Mouse (Mus musculus) myocyte (in vitro differentiated cells): ENCODE data around the gene Lyg1. TPM values are rescaled to one million over a fixed set of nuclear protein-coding genes. Genes with fewer than 3 reads are reported as not detected.

ENCODE experiments used
- H3K27me3 ChIP-seq: one replicate; pipeline ENCODE4 v1.6.1; 2011; ENCODE audit not compliant: control insufficient read depth, insufficient read depth, insufficient read length
- H3K36me3 ChIP-seq: one replicate; pipeline ENCODE4 v1.6.1; 2011; ENCODE audit not compliant: control insufficient read depth, insufficient read depth
- H3K4me2 ChIP-seq: one replicate; pipeline ENCODE4 v1.6.1; 2011; ENCODE audit warnings: low read depth, control low read depth
- H3K4me3 ChIP-seq: one replicate; pipeline ENCODE4 v1.5.1; 2011; ENCODE audit warnings: mild to moderate bottlenecking, control low read depth, moderate library complexity
- H3K79me2 ChIP-seq: one replicate; pipeline ENCODE4 v1.6.1; 2011; ENCODE audit not compliant: control insufficient read depth, insufficient read depth
- H3ac ChIP-seq: one replicate; pipeline ENCODE4 v1.6.1; 2011; ENCODE audit not compliant: control insufficient read depth, insufficient read length
- CEBPB ChIP-seq: IDR thresholded peaks from 2 replicates; pipeline ENCODE4 v1.6.1; 2011; ENCODE audit warnings: mild to moderate bottlenecking, moderate library complexity; ENCODE audit not compliant: poor library complexity, insufficient read depth, severe bottlenecking
- E2F4 ChIP-seq: IDR thresholded peaks from one replicate; pipeline ENCODE4 v1.6.1; 2011; ENCODE audit warnings: mild to moderate bottlenecking, control low read depth, moderate library complexity; ENCODE audit not compliant: insufficient read depth
- MAX ChIP-seq: IDR thresholded peaks from one replicate; pipeline ENCODE4 v1.6.1; 2011; ENCODE audit warnings: low read depth, mild to moderate bottlenecking, control low read depth
- MYOD1 ChIP-seq, 3 experiments: IDR thresholded peaks; one replicate each; pipeline ENCODE4 v1.6.1; 2011; ENCODE audit warnings: control low read depth in 2 of 3, low read depth in 2 of 3, mild to moderate bottlenecking in 2 of 3, moderate library complexity in 1 of 3; ENCODE audit not compliant: insufficient read length in 2 of 3, control insufficient read depth in 1 of 3
- MYOG ChIP-seq, 3 experiments: IDR thresholded peaks; one replicate each; pipeline ENCODE4 v1.6.1; 2011; ENCODE audit warnings: control low read depth in 2 of 3, low read depth in 2 of 3, mild to moderate bottlenecking in 2 of 3; ENCODE audit not compliant: insufficient read length in 2 of 3, control insufficient read depth in 1 of 3, insufficient read depth in 1 of 3
- POLR2A ChIP-seq: IDR thresholded peaks from one replicate; pipeline ENCODE4 v1.6.1; 2011; ENCODE audit warnings: low read depth, mild to moderate bottlenecking, control low read depth, moderate library complexity; ENCODE audit not compliant: insufficient read length
- POLR2AphosphoS2 ChIP-seq: IDR thresholded peaks from one replicate; pipeline ENCODE4 v1.6.1; 2011; ENCODE audit warnings: low read depth, control low read depth; ENCODE audit not compliant: insufficient read length
- REST ChIP-seq: IDR thresholded peaks from one replicate; pipeline ENCODE4 v1.6.1; 2011; ENCODE audit warnings: mild to moderate bottlenecking, control low read depth, moderate library complexity; ENCODE audit not compliant: insufficient read depth, insufficient read length
- SRF ChIP-seq: IDR thresholded peaks from one replicate; pipeline ENCODE4 v1.6.1; 2011; ENCODE audit warnings: low read depth; ENCODE audit not compliant: control insufficient read depth, insufficient read length
- TCF12 ChIP-seq: IDR thresholded peaks from one replicate; pipeline ENCODE4 v1.6.1; 2011; ENCODE audit warnings: mild to moderate bottlenecking, control low read depth; ENCODE audit not compliant: poor library complexity, insufficient read depth, severe bottlenecking
- TCF3 ChIP-seq: IDR thresholded peaks from one replicate; pipeline ENCODE4 v1.6.1; 2011; ENCODE audit warnings: low read depth, control low read depth; ENCODE audit not compliant: insufficient read length
- USF1 ChIP-seq: IDR thresholded peaks from one replicate; pipeline ENCODE4 v1.6.1; 2011; ENCODE audit warnings: low read depth, mild to moderate bottlenecking, control low read depth, moderate library complexity
- polyA plus RNA-seq: library from polyadenylated mRNA; unstranded; fragments of >200 nt; fragmentation: generic; extraction: Trizol; gene quantifications from one replicate; pipeline ENCODE4 v1.2.1, GENCODE M21; 2012; ENCODE audit warnings: missing spikeins

Gene Lyg1
- polyA plus RNA-seq, 1 experiment, result not detected

GRCm38 (mm10) chr1:38000844-38001243 lies 43.3 kb upstream of the Lyg1 start:
- Histone ChIP-seq H3K79me2 (peaks cover 82% of the 10 kb centered on the region), H3K27me3 (no peaks in the 10 kb centered on the region)

DNA sequence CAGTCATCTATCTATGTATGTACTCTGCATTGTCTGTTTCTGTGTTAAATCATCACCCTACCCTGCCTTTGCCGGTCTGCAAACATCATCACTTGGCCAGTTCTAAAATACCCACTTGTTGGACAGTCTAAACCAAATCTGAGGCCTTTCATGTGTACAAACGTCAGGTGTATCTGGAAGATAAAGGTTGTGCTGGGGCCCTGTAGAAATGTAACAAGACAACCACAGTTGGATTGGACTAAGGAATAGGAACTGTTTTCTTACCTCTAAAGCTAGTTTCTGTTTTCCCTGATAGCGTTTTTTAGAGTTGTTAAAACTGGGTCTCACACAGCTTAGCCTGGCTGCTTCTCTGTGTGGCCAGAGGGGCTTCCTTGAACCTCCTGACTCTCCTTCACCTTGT lies 42.0 kb upstream of the Lyg1 start:
- H3K27me3 ChIP-seq, result no peaks in the 10 kb centered on the region
- peak overlapping the region; percentile 95 for H3K4me2 ChIP-seq
- H3K36me3 ChIP-seq, result peaks cover 8% of the 10 kb centered on the region
- peak overlapping the region; percentile 88 for H3K4me3 ChIP-seq
- H3ac ChIP-seq, result no peak overlapping the region
- no peak for TF ChIP-seq USF1
- no peak for TF ChIP-seq POLR2A
- TF ChIP-seq CEBPB, result no peak
- TF ChIP-seq REST, result no peak
- no peak for TF ChIP-seq TCF3
- no peak for TF ChIP-seq MAX
- no peak for TF ChIP-seq SRF
- H3K79me2 ChIP-seq, result peaks cover 80% of the 10 kb centered on the region

More at GRCm38 (mm10) chr1:38000844-38001243, 43.3 kb upstream of the Lyg1 start:
- no peak overlapping the region for H3ac ChIP-seq
- no peak overlapping the region for H3K4me3 ChIP-seq
- H3K36me3 ChIP-seq, result no peaks in the 10 kb centered on the region
- H3K4me2 ChIP-seq, result no peak overlapping the region
- no peak for TF ChIP-seq E2F4
- TF ChIP-seq MAX, result no peak
- no peak for TF ChIP-seq CEBPB
- TF ChIP-seq SRF, result no peak
- no peak for TF ChIP-seq TCF3
- TF ChIP-seq MYOD1 (IDR thresholded peaks at IDR 0.05; ENCODE audit: control insufficient read depth in 1 of 3, insufficient read length in 2 of 3, low read depth in 2 of 3), result no peak
- no peak for TF ChIP-seq USF1
- TF ChIP-seq REST, result no peak
- no peak for TF ChIP-seq MYOG (IDR thresholded peaks at IDR 0.05; ENCODE audit: control insufficient read depth in 1 of 3, insufficient read depth in 1 of 3, insufficient read length in 2 of 3, low read depth in 2 of 3)
- no peak for TF ChIP-seq TCF12
- no peak for TF ChIP-seq POLR2A
- no peak for TF ChIP-seq POLR2AphosphoS2

- H3K4me2 ChIP-seq, result peak overlapping the region; percentile 95
- no peak for TF ChIP-seq CEBPB
- TF ChIP-seq MAX, result no peak
- TF ChIP-seq TCF3, result no peak
- TF ChIP-seq MYOD1 (IDR thresholded peaks at IDR 0.05; ENCODE audit: control insufficient read depth in 1 of 3, insufficient read length in 2 of 3, low read depth in 2 of 3), result no peak
- no peak for TF ChIP-seq POLR2AphosphoS2
- TF ChIP-seq TCF12, result no peak
- no peak for TF ChIP-seq SRF
- TF ChIP-seq MYOG (IDR thresholded peaks at IDR 0.05; ENCODE audit: control insufficient read depth in 1 of 3, insufficient read depth in 1 of 3, insufficient read length in 2 of 3, low read depth in 2 of 3), result no peak
- no peak for TF ChIP-seq E2F4
- no peaks in the 10 kb centered on the region for H3K27me3 ChIP-seq
- peaks cover 79% of the 10 kb centered on the region for H3K79me2 ChIP-seq
- H3K4me3 ChIP-seq, result peak overlapping the region; percentile 88
- peak overlapping the region; percentile 71 for H3ac ChIP-seq
- peaks cover 17% of the 10 kb centered on the region for H3K36me3 ChIP-seq
Measured at GRCm38 (mm10) chr1:37998371-37999199, 41.0 kb upstream of the Lyg1 start.

- H3K27me3 ChIP-seq, result no peaks in the 10 kb centered on the region
- H3K4me2 ChIP-seq, result peak within 1 kb of the TSS; percentile 98
- peak within 1 kb of the TSS; percentile 88 for H3K4me3 ChIP-seq
- H3K79me2 ChIP-seq, result peaks cover 72% of the 10 kb centered on the region
- peak within 1 kb of the TSS; percentile 71 for H3ac ChIP-seq
- TF ChIP-seq POLR2A, result peak; percentile 98
- peak; percentile 73 for TF ChIP-seq POLR2AphosphoS2
- no peak for TF ChIP-seq TCF12
- peak in 2 of 3 experiments; percentile 58 to 79 for TF ChIP-seq MYOG (IDR thresholded peaks at IDR 0.05; ENCODE audit: control insufficient read depth in 1 of 3, insufficient read depth in 1 of 3, insufficient read length in 2 of 3, low read depth in 2 of 3)
- peak in 2 of 3 experiments; percentile 48 to 66 for TF ChIP-seq MYOD1 (IDR thresholded peaks at IDR 0.05; ENCODE audit: control insufficient read depth in 1 of 3, insufficient read length in 2 of 3, low read depth in 2 of 3)
- no peak for TF ChIP-seq USF1
- TF ChIP-seq SRF, result no peak
- TF ChIP-seq MAX, result no peak
- no peak for TF ChIP-seq E2F4
- no peak for TF ChIP-seq TCF3
- peak; percentile 46 for TF ChIP-seq REST
- no peak for TF ChIP-seq CEBPB
- peaks cover 22% of the 10 kb centered on the region for H3K36me3 ChIP-seq
Measured at GRCm38 (mm10) chr1:37997867-37998266, 40.3 kb upstream of the Lyg1 start, which contains the start of the genes Txndc9 and Eif5b. Txndc9 (minus strand) TSS chr1:37997893. Eif5b (plus strand) TSS chr1:37998010.
